Mouse (Mus musculus) liver, embryonic 14.5 days (tissue): ENCODE data around the gene Lrrc36. TPM values are rescaled to one million over a fixed set of nuclear protein-coding genes. Genes with fewer than 3 reads are reported as not detected.

ENCODE experiments used
- ATAC-seq: fragments of 200-750 bp; cut with Nextera tagmentation; 2 replicates; pipeline ENCODE4 v1.8.0; 2017; ENCODE audit warnings: moderate number of reproducible peaks, mild to moderate bottlenecking, moderate library complexity; ENCODE audit not compliant: insufficient read depth
- DNase-seq, 3 experiments: peaks; one replicate each; pipeline ENCODE4 v3.0.0-alpha.2; 2012 to 2013; ENCODE audit warnings: low read depth in 3 of 3, low spot score in 3 of 3
- H3K27ac ChIP-seq: fragments of 300-500 bp; sonication (generic); 2 replicates; pipeline ENCODE4 v1.5.1; 2014; ENCODE audit warnings: moderate library complexity, mild to moderate bottlenecking, control low read depth, inconsistent platforms
- H3K27me3 ChIP-seq: fragments of 300-500 bp; sonication (generic); 2 replicates; pipeline ENCODE4 v1.6.1; 2014; ENCODE audit warnings: mild to moderate bottlenecking, low read length, moderate library complexity; ENCODE audit not compliant: control insufficient read depth, insufficient read depth
- H3K36me3 ChIP-seq: fragments of 300-500 bp; sonication (generic); replicated peaks from 2 replicates; pipeline ENCODE4 v1.6.1; 2014; ENCODE audit warnings: low read depth; ENCODE audit not compliant: control insufficient read depth, insufficient read depth
- H3K4me1 ChIP-seq, 2 experiments: fragments of 200-500 bp in 1 of 2; fragments of 300-500 bp in 1 of 2; sonication (generic) in 1 of 2; replicated peaks; 2 replicates each; pipeline ENCODE4 v1.6.1; 2012 to 2014; ENCODE audit warnings: antibody characterized with exemption in 1 of 2, inconsistent platforms in 1 of 2, low read length in 1 of 2; ENCODE audit not compliant: control insufficient read depth in 2 of 2, insufficient read depth in 2 of 2
- H3K4me2 ChIP-seq: fragments of 300-500 bp; sonication (generic); 2 replicates; pipeline ENCODE4 v1.6.1; 2014; ENCODE audit warnings: low read depth, mild to moderate bottlenecking, control low read depth, moderate library complexity
- H3K4me3 ChIP-seq, 2 experiments: fragments of 200-500 bp in 1 of 2; fragments of 300-500 bp in 1 of 2; sonication (generic) in 1 of 2; 2 replicates each; pipeline ENCODE4 v1.5.1; 2012 to 2014; ENCODE audit warnings: low read depth in 2 of 2, low read length in 2 of 2, mild to moderate bottlenecking in 2 of 2, control low read depth in 1 of 2, inconsistent platforms in 1 of 2, moderate library complexity in 1 of 2; ENCODE audit not compliant: insufficient read depth in 1 of 2
- H3K9ac ChIP-seq: fragments of 300-500 bp; sonication (generic); replicated peaks from 2 replicates; pipeline ENCODE4 v1.6.1; 2014; ENCODE audit warnings: mild to moderate bottlenecking, control low read depth, moderate library complexity
- H3K9me3 ChIP-seq: fragments of 300-500 bp; sonication (generic); 2 replicates; pipeline ENCODE4 v1.6.1; 2016; ENCODE audit warnings: low read length, mixed read lengths; ENCODE audit not compliant: control insufficient read depth
- CTCF ChIP-seq: IDR thresholded peaks from 2 replicates; pipeline ENCODE4 v1.5.1; 2016; ENCODE audit warnings: antibody characterized with exemption, low read depth, control low read depth
- EP300 ChIP-seq: IDR thresholded peaks from 2 replicates; pipeline ENCODE4 v1.6.1; 2016; ENCODE audit warnings: antibody characterized with exemption, low read depth
- WGBS: fragments of 180-500 bp; shearing (Covaris S2); extraction: QIAGEN DNeasy Blood & Tissue Kit; methylation state at CpG from one replicate; pipeline ENCODE4 v1.1.7; 2014; ENCODE audit not compliant: insufficient replicate concordance; 5-methylcytosine and 5-hydroxymethylcytosine counted together
- polyA plus RNA-seq, 2 experiments: library from polyadenylated mRNA; depleted of rRNA in 1 of 2; stranded (reverse) in 1 of 2; unstranded in 1 of 2; fragments of >200 nt; fragmentation: Nextera tagmentation in 1 of 2; extraction: Ambion mirVana in 1 of 2; gene quantifications; 2 replicates each; pipeline versions ENCODE4 v1.2.1 to v1.2.3; 2012 to 2014

Gene Lrrc36
- polyA plus RNA-seq (2012; rRNA removed) (0.04 and 0.09 TPM in 2 replicates), polyA plus RNA-seq (2014; fragmentation: Nextera tagmentation; extraction: Ambion mirVana) (0.08 and 0.10 TPM in 2 replicates)

DNA sequence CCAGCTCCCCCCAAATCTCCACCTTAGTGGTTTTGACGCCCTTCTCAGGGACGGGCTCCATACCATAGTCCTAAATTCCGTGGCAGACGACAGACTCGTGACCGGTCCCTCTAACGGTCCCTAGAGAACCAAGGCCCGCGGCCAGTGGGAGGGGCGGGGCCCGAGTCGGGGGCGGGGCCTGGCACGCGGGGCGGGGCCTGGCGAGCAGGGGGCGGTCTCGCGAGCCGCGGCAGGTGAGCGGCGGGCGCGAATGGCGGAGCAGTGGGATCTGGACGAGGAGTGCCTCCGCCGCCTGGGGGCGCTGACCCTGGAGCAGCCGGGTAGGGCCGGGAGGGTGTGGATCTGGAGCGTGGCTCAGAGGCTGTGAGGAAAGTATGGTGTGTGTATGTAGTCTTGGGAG lies at the start of gene Lrrc36, which contains the start of gene Kctd19:
TSS of gene Lrrc36 (plus strand) at position 181 of the 400 bp plus-strand sequence.
TSS of gene Kctd19 (minus strand) at position 112 of the 400 bp plus-strand sequence.
- H3K9ac ChIP-seq: no peak within 1 kb of the TSS
- DNase-seq (peak; percentile 20 to 41 (median 22)), ATAC-seq (peak; percentile 75)
- no peak within 1 kb of the TSS for H3K27ac ChIP-seq
- peak within 1 kb of the TSS; percentile 5 to 25; a peak in 2 of 4 replicates for H3K4me3 ChIP-seq
- TF ChIP-seq EP300 (no peak), CTCF (peak; percentile 58)
- H3K4me2 ChIP-seq: peak within 1 kb of the TSS; percentile 54
- 2% methylated on average over 34 of the region's 34 CpGs for WGBS
- no peaks in the 10 kb centered on the region for H3K36me3 ChIP-seq
- no peaks in the 10 kb centered on the region for H3K9me3 ChIP-seq
- peaks cover 0 to 3% of the 10 kb centered on the region in 2 experiments; a peak in 1 of 4 replicates for H3K4me1 ChIP-seq
- H3K27me3 ChIP-seq: peaks cover 21% of the 10 kb centered on the region

DNA sequence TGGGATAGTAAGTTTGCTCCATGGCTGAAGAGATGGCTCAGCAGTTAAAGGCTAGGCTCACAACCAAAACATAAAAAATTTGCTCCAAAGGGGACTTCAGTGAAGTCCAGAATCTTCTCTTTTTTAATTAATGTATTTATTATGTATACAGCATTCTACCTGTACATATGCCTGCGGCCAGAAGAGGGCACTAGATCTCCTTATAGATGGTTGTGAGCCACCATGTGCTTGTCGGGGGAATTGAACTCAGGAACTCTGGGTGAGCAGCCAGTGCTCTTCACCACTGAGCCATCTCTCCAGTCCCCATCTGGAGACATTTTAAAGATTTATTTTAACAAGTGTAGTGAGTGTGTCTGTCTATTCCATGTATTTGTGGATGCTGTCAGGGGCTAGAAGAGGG lies 46.3 kb upstream of the Lrrc36 start:
- ATAC-seq (no peak), DNase-seq (no peak)
- Histone ChIP-seq H3K9ac (no peak overlapping the region), H3K4me1 (no peaks in the 10 kb centered on the region; a peak in 1 of 4 replicates), H3K4me3 (no peak overlapping the region), H3K36me3 (no peaks in the 10 kb centered on the region), H3K27ac (no peak overlapping the region), H3K9me3 (no peaks in the 10 kb centered on the region), H3K4me2 (no peak overlapping the region), H3K27me3 (no peaks in the 10 kb centered on the region)
- WGBS: 42% methylated on average over 2 of the region's 2 CpGs
- peak; percentile 57 for TF ChIP-seq CTCF
- TF ChIP-seq EP300: no peak

- WGBS: 68% methylated on average over 9 of the region's 9 CpGs
- no peak for TF ChIP-seq CTCF
- Histone ChIP-seq H3K9me3 (no peaks in the 10 kb centered on the region), H3K4me3 (no peak overlapping the region), H3K4me1 (no peaks in the 10 kb centered on the region), H3K36me3 (no peaks in the 10 kb centered on the region), H3K27me3 (no peaks in the 10 kb centered on the region), H3K9ac (no peak overlapping the region), H3K27ac (no peak overlapping the region), H3K4me2 (no peak overlapping the region)
- ATAC-seq (no peak), DNase-seq (no peak)
These were observed 40.9 kb upstream of the Lrrc36 start for GRCm38 (mm10) chr8:105372473-105372872.

- 40% methylated on average over 2 of the region's 2 CpGs for WGBS
- no peak for ATAC-seq
- no peak within 1 kb of the TSS for H3K9ac ChIP-seq
- H3K36me3 ChIP-seq: no peaks in the 10 kb centered on the region
- no peak within 1 kb of the TSS for H3K27ac ChIP-seq
- no peaks in the 10 kb centered on the region for H3K27me3 ChIP-seq
- H3K4me3 ChIP-seq: no peak within 1 kb of the TSS
- TF ChIP-seq EP300 (no peak), CTCF (no peak)
- H3K4me2 ChIP-seq: no peak within 1 kb of the TSS
- no peaks in the 10 kb centered on the region for H3K9me3 ChIP-seq
- DNase-seq: no peak
- H3K4me1 ChIP-seq: no peaks in the 10 kb centered on the region
These were observed 40.3 kb upstream of the Lrrc36 start, which contains the start of gene Plekhg4 for GRCm38 (mm10) chr8:105373032-105373431. Plekhg4 (plus strand) TSS chr8:105373274.

DNA sequence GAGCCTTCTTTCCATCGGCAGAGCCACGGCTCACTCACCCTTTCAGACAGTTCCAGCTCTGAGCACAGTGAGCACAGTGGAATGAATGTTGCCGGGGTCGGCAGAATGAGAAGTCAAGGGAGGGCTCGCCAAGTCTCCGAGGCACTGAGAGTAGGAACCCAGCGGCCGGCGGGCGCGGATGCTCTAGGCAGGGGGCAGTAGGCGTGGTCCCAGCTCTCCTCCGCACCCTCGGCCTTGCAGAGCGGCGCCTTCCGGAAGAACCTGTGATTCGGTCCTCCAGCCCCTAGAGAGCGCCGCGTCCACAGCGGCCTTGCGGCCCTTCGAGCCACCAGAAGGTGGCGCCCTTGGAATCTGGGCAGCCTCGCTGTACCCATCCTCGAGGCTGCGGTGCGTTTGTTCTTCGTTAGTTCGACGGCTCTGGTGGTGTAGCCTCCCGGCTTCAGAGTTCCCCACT lies 38.8 kb upstream of the Lrrc36 start:
- 29% methylated on average over 33 of the region's 33 CpGs for WGBS
- peak; percentile 39; the same call in 1 of the 2 replicates for ATAC-seq
- TF ChIP-seq CTCF (peak; percentile 90), EP300 (no peak)
- DNase-seq: peak in 1 of 3 experiments; percentile 22
- no peaks in the 10 kb centered on the region for H3K4me1 ChIP-seq
- H3K36me3 ChIP-seq: no peaks in the 10 kb centered on the region
- peak overlapping the region; percentile 16; the same call in 1 of the 2 replicates for H3K4me2 ChIP-seq
- H3K9me3 ChIP-seq: no peaks in the 10 kb centered on the region
- no peak overlapping the region for H3K27ac ChIP-seq
- H3K9ac ChIP-seq: no peak overlapping the region
- H3K27me3 ChIP-seq: no peaks in the 10 kb centered on the region
- H3K4me3 ChIP-seq: no peak overlapping the region
